Mouse (Mus musculus): ENCODE results near the gene Gucy2g.

DNA sequence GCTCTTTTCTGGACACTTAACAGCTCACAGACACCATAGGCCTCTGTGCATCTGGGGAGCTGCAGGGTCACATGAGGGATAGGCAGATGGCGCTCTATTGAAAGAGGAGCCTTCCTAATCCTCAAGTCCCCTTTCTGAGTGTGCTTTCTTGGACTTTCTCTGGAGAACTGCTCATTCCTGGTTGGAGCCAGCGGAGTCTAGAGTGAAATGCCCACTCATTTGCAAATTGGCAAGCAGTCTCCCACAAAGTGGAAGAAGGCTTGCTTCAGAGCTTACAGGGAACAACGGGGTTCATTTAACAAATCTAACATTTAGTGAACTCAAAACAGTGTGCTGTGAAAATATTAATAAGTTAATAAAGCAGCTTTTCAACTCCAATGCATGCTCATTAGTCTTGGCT lies 63.9 kb downstream of the Gucy2g start:
- TF ChIP-seq CTCF (IDR thresholded peaks at IDR 0.05; ENCODE audit: extremely low read depth, insufficient read depth, low read length) (no peak), POLR2A (IDR thresholded peaks at IDR 0.05; ENCODE audit: extremely low read depth, insufficient read depth, low read length) (no peak)
